Mouse (Mus musculus) naive thymus-derived CD4-positive, alpha-beta T cell, adult 2 months (primary cell): ENCODE measurements around the gene Kif26a.

Experiments
- DNase-seq: peaks from one replicate; pipeline ENCODE4 v3.0.0-alpha.2; 2011; ENCODE audit warnings: low read depth

Gene Kif26a

GRCm38 (mm10) chr12:112221290-112221689 is 75.3 kb downstream of the Kif26a start:
- no peak for DNase-seq

GRCm38 (mm10) chr12:112221754-112222439 is 75.9 kb downstream of the Kif26a start:
- no peak for DNase-seq

- no peak for DNase-seq
Observed at GRCm38 (mm10) chr12:112223721-112224337, 77.8 kb downstream of the Kif26a start.

GRCm38 (mm10) chr12:112226238-112226637 is 80.2 kb downstream of the Kif26a start:
- DNase-seq = no peak

GRCm38 (mm10) chr12:112226656-112227055 is 80.6 kb downstream of the Kif26a start:
- no peak for DNase-seq

GRCm38 (mm10) chr12:112229084-112229483 is 83.1 kb downstream of the Kif26a start:
- no peak for DNase-seq

- DNase-seq = no peak
Observed at GRCm38 (mm10) chr12:112230196-112230595, 84.2 kb downstream of the Kif26a start.
